Mouse (Mus musculus) retina, postnatal 7 days (tissue): ENCODE measurements around the gene Camta1.
"Not testable (repeated sequence)": the region's sequence is repeated elsewhere in the genome, so short reads cannot be mapped to it uniquely, and the experiment has no call there.

Experiments used
- DNase-seq: peaks from one replicate; pipeline ENCODE4 v3.0.0-alpha.2; 2012; ENCODE audit warnings: low read depth, low spot score

Camta1 gene

DNA sequence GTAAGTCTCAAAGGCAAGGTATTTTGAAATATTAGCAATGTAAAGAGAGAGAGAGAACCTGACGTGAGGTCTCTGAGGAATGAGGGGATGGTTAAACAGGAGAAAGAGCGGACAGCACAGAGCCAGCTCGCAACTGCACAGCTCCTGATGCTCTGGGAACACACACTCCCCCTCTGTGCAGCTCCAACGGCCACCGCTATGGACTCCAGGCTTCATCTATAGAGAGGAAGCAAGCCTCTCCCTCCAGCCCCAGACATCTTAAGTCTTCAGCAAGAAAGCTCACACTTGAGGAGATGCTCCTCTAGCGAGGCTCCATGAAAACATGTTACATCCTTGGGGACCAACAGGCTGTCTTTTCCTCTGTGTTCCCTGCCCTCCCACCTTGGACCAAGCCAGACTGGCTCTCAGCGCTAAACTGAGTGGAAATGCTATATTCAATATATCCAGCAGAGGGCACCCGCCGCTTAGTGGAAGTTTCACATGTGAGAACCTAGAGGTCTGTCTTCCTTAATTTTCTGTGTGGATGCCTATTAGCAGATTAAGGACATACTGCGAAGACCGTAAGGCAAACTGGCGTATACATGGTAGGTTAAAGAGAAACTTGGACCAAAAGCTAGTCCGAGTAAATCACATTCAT is 788.5 kb downstream of the Camta1 start:
- peak; percentile 65 for DNase-seq

DNA sequence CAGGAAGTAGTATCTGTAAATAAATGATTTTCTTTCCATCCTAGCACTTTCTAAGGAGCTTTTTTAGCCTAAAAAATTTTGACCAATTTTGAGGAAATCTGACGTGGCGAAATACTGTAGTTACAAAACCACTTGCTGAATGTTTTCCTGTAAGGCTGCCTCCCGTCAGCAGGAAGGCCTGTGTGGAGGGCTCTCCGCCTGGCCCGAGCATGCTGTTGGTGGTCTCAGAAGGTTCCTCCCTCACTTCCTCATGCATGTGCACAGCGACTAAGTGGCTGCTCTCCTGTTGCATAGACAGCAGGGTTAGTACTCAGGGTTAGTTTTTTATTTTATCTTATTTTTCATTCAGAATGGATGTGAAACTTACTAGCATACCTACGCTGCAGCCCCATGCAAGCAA is 790.7 kb downstream of the Camta1 start:
- DNase-seq, result no peak

GRCm38 (mm10) chr4:151068751-151069150 is 792.9 kb downstream of the Camta1 start:
- no peak for DNase-seq

GRCm38 (mm10) chr4:151059566-151059965 is 802.1 kb downstream of the Camta1 start:
- DNase-seq, result no peak

DNA sequence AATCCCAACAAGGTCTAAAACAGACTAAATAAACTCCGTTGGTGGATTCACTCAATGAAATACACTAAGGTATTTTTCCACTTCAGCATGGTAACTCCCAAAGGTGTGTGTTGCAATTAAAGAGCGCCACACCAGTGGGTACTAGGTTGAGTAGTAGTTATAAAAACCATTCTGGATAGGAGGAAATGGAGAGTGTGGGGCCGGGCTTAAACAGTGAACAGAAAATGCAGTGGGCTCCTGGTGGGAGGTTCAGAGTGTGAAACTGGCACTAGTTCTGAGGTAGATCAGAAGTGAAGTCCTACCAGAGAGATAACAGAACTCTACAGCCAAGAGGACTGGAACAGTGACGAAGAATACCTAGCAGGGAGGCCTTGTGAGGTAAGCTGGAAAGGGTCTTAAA is 803.0 kb downstream of the Camta1 start:
- DNase-seq, result no peak

DNA sequence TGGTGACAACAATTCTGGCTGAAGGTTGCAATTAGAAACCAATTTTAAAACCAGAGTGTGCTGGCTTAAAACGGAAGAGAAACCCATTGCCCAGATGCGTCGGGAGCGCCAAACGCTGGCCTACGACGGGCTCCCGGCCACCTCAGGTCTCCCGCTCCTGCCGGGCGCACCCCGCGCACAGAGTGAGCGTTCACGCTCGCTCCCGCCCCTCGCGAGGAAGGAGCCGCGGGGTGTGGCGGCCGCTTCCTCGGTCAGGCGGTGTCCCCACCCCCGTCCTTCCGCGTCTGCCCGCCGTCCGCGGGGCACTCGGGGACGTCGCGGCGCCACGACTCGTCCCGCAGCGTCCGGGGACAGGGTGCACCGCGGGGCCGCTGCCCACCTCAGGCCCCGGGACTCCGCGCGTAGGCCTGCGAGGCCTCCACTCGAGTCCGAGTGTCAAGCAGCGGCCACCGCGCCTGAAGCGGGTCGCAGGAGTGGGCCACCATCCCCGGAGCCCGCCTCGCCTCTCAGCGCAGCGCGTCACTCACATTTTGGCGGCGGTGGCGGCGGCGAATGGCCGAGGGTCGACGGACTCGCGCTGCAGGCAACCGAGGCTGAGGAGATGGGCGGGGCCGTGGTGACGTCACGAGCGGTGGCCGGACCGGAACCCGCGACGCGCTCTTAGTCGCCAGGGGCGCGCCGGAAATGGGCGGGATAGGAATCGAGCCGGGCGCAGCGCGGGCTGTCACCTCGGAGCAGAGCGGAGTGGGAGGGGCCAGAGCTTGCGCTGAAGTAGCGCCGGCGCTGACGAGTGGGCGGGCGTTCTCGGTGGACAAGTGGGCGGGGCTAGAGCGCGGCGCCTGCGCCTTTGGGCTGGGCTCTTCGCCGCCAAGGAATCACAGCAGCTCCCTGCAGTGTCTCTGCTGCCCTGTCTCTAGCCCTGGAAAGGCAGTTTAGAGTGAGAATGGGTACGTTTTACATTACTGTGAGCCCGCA is 804.0 kb downstream of the Camta1 start, which contains the start of gene Vamp3:
Gene Vamp3 (minus strand): TSS at position 617 of the 975 bp plus-strand sequence.
- peak; percentile 98 for DNase-seq

DNA sequence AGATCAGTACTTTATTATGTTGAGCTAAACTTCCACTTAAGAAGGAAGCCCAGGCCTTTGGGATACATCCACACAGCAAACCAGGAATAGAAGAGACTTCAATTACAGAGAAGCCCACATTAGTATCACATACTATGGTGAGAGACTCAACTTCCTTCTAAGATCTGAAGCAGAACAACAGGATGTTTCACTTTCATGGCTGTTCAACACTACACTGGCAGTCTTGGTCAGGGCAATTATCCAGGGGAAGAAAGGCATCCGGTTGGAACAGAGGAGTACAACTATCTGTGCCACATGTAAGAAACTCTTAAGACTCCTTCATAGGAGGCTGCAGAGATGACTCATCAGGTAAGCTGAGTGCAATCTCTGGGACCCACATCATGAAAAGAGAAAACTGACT is 810.5 kb downstream of the Camta1 start:
- no peak for DNase-seq

GRCm38 (mm10) chr4:151046524-151046923 is 815.2 kb downstream of the Camta1 start:
- no peak for DNase-seq

GRCm38 (mm10) chr4:151044944-151045570 is 816.6 kb downstream of the Camta1 start:
- DNase-seq, result no peak

GRCm38 (mm10) chr4:151044037-151044943 is 817.4 kb downstream of the Camta1 start, which contains the start of gene Per3:
TSS of gene Per3 (minus strand) at chr4:151044665.
- peak; percentile 92 for DNase-seq

DNA sequence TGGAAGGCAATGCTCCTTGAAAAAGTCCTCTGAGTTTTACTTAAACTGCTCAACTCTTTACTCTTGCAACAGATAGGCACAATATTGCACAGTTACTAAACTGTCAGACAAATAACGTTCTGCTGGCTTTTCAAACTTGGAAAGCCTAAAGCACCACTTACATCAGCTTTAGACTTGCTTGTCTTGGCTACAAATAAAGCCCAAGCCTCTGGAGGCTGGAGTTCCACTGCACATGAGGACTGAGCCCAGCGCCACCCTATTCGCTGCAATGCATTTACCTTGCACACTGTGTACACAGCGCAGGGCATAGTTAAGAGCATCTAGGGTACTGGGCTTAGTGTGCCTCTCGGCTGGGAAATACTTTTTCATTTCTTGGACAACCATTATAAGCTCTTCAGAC is 818.4 kb downstream of the Camta1 start:
- DNase-seq, result no peak

DNA sequence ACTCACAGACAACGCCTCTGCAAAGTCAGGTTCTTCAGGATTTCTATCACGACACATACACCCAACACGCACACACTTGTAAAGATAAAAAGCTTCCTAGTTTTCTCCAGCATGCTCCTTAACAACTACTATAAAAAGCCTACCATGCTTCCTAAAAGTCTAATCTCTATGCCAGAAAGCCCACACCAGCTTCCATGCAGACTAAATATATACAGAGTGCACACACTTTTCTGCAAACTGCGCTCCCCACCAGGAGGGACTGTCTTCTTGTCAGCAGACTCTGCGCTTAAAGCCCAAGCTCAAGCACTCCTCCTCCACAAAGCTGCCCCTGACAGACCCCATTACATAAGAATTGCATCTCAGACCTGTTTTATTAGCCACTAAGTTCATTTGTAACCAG is 820.2 kb downstream of the Camta1 start:
- DNase-seq, result no peak

GRCm38 (mm10) chr4:151037800-151038199 is 823.9 kb downstream of the Camta1 start:
- DNase-seq, result no peak

DNA sequence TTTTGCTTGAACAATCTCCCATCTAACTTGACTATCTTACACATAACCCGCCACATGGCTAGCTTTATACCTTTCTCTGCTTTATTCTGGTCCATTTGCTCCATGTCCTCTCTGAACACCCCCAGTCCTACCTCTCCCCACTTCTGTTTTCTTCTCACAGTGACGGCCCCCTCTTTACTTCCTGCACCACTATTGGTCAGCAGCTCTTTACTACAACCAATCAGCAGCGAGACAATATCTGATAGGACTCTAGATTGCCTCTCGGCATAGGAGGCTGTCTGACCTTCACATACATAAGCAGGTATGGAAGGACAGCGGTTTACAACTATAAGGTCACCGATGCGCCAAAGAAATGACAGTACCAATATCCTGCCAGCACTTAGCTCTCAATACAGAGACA is 825.2 kb downstream of the Camta1 start:
- no peak for DNase-seq

DNA sequence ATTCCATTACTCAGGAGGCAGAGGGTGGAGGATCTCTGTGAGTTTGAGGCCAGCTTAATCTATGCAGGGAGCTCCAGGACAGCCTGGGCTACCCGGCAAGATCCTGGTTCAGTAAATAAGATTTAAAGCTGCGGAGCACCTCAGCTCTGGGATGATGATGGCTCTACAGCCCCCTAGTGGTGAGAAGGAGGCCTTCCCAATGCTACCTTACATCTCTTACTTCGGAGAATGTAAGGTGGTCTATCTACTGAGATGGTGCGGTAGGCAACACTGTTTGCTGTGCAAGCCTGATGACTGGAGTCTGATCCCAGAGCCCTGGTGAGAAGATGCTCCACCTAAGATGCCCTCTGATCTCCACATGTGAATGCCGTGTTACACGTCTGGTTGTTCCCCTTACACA is 834.7 kb downstream of the Camta1 start:
- DNase-seq, result peak; percentile 24

DNA sequence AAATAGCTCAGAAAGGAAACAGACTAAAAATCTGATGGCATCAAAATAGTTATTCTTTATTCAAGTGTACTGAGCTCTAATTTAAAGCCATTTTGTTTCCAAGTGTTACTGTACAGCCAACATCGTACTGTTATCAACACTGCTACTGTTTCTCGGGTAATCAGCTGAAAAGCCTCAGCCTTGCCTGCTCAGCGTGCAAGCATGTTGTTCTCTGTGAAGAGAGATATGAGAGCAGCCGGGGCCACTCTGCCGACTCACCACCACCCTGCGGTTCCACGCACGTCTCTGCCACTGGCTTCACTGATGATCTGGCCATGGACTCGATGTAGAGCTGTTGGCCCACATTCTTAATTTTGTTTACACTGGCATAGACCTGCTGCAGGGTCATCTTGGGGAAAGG is 837.5 kb downstream of the Camta1 start:
- no peak for DNase-seq

GRCm38 (mm10) chr4:151017356-151017755 is 844.3 kb downstream of the Camta1 start:
- not testable (repeated sequence) for DNase-seq

DNA sequence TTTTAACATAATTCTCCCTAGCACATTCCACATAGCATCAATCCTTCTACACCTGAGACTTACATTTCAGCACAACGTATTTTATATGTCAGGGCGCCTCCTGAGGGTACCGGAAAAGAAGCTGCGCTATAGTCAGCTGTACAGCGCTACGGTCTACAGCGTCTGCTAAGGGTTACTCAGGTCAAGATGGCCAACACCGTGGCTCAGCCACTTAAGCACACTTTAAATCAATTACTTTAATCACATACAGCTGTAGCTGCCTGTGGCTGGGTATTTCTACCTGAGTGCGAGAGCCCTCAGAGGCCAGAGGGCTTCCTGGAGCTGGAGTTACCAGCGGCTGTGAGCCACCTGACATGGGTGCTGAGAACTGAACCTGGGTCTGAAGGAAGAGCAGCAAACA is 845.7 kb downstream of the Camta1 start:
- no peak for DNase-seq

DNA sequence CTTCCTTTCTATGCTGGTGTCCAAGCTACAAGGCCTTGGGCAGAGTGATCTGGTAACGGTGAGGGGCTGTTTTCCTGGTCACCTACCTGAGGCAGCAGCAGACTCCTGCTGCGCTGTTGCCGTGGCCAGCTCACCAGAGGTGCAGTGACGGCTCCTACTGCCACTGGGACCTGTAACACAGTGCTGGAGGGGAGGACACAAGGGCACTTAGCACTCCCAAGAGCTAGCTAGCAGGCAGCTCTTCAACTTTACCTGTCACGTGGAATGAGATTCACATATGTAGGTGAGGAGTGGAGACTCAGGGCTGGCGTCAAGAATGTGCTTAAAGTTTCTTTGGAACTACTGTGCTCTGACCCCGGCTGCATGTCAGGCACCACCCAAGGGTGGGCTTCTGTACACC is 851.4 kb downstream of the Camta1 start:
- no peak for DNase-seq

DNA sequence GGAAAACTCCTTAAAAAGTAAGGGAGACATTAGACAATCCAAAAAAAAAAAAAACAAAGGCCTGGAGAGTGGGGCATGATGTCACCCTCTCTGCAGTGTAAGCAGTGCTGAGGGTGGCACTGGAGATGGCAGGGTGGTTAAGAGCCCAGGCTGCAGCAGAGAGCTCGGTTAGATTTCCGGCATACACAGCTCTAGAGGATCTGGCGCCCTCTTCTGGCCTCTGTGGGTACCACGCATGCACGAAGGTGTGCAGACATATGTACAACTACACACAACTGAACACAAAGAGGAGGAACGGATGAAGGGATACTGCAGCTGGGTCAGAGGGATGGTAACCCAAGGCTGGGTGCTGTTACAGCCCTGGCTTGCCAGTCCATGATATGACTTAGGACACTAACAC is 854.7 kb downstream of the Camta1 start:
- DNase-seq, result peak; percentile 8

- no peak for DNase-seq
Observed at GRCm38 (mm10) chr4:151005656-151006318, 855.9 kb downstream of the Camta1 start.
